ENCODE assay signal across 17 mouse cellular contexts in genomic region chr9:102735231-102735630, GRCm38 (mm10). TPM values are rescaled to one million over a fixed set of nuclear protein-coding genes. Genes with fewer than 3 reads are reported as not detected.
DNase-seq lines count a peak whose midpoint lies in the region; ATAC-seq and TF ChIP-seq lines count a peak whose summit lies in the region.
"Had no signal": no experiment of that assay in that cellular context is flagged by ENCODE, and none has a peak within 500 bp of the region (broad histone marks: within the 10 kb centered on the region; RNA-seq: fewer than 3 reads in every experiment).

No protein-coding gene starts in this region.

- H3K36me3 ChIP-seq in kidney, embryonic 15.5 days = peaks cover 40% of the 10 kb centered on the region
- H3K36me3 ChIP-seq in lung, postnatal 0 days (ENCODE audit: insufficient read depth, low read length) = peaks cover 26% of the 10 kb centered on the region

- no peak for DNase-seq in kidney, adult 9 months
- DNase-seq in lung, postnatal 0 days (ENCODE audit: low spot score) = no peak
- no peak for DNase-seq in lung, postnatal 14 days
- peak; percentile 24 to 54 for DNase-seq in kidney, postnatal 25 days
- no peak for DNase-seq in layer of hippocampus, postnatal 10 days (ENCODE audit: low spot score in 2 of 2)
- no peak for DNase-seq in ovary, postnatal 10 days (ENCODE audit: low spot score)
- DNase-seq: B cell, adult 2 months; cerebellum, postnatal 25 days; gastrocnemius, postnatal 36 days; heart, postnatal 36 days; thymus, postnatal 14 days had no signal

- H3K9ac ChIP-seq in kidney, embryonic 15.5 days = no peak overlapping the region
- H3K9ac ChIP-seq in lung, postnatal 0 days (replicated peaks; ENCODE audit: low read depth) = no peak overlapping the region
- H3K9ac ChIP-seq: liver, embryonic 14.5 days; neural tube, embryonic 13.5 days had no signal

- H3K27me3 ChIP-seq in kidney, embryonic 15.5 days = no peaks in the 10 kb centered on the region
- no peaks in the 10 kb centered on the region for H3K27me3 ChIP-seq in lung, postnatal 0 days (replicated peaks; ENCODE audit: insufficient read depth, low read length)
- H3K27me3 ChIP-seq: neural tube, embryonic 13.5 days; Patski had no signal

- no peaks in the 10 kb centered on the region for H3K9me3 ChIP-seq in kidney, embryonic 15.5 days (replicated peaks)
- no peaks in the 10 kb centered on the region for H3K9me3 ChIP-seq in lung, postnatal 0 days (ENCODE audit: low read length)
- H3K9me3 ChIP-seq: neural tube, embryonic 13.5 days had no signal

- 77% methylated on average over 3 of the region's 3 CpGs for WGBS in kidney, embryonic 15.5 days
- 85% methylated on average over 3 of the region's 3 CpGs for WGBS in lung, postnatal 0 days

- no peak for TF ChIP-seq CTCF in lung, postnatal 0 days (IDR thresholded peaks at IDR 0.05)

- no peak overlapping the region for H3K4me2 ChIP-seq in kidney, embryonic 15.5 days
- no peak overlapping the region for H3K4me2 ChIP-seq in lung, postnatal 0 days (replicated peaks; ENCODE audit: low read depth, low read length)
- H3K4me2 ChIP-seq: heart, embryonic 11.5 days; neural tube, embryonic 13.5 days had no signal

- peak overlapping the region; percentile 82 for H3K27ac ChIP-seq in kidney, embryonic 15.5 days
- peak overlapping the region; percentile 85 for H3K27ac ChIP-seq in lung, postnatal 0 days (ENCODE audit: low read length)
- H3K27ac ChIP-seq: liver, embryonic 14.5 days; neural tube, embryonic 13.5 days had no signal

- H3K4me3 ChIP-seq in kidney, embryonic 15.5 days (replicated peaks) = no peak overlapping the region
- no peak overlapping the region for H3K4me3 ChIP-seq in lung, postnatal 0 days (ENCODE audit: low read depth, low read length)
- H3K4me3 ChIP-seq: neural tube, embryonic 13.5 days had no signal

- TF ChIP-seq EP300 in lung, postnatal 0 days (IDR thresholded peaks at IDR 0.05) = no peak

- H3K4me1 ChIP-seq in kidney, embryonic 15.5 days = peaks cover 34% of the 10 kb centered on the region
- H3K4me1 ChIP-seq in lung, postnatal 0 days (ENCODE audit: insufficient read depth, low read depth, low read length) = peaks cover 27% of the 10 kb centered on the region

- no peak for ATAC-seq in kidney, embryonic 15.5 days (replicated peaks; ENCODE audit: low FRiP score)
- ATAC-seq in lung, postnatal 0 days = no peak

RNA-seq across cellular contexts. Expression of gene Amotl2, which starts 18.8 kb away (rescaled TPM):
- polyA plus RNA-seq in kidney, embryonic 15.5 days (2015; fragmentation: Nextera tagmentation; extraction: Ambion mirVana) = 43.3 and 45.1 TPM in 2 replicates
- polyA plus RNA-seq in lung, postnatal 0 days (2015; fragmentation: Nextera tagmentation; extraction: Ambion mirVana) = 50.3 and 56.3 TPM in 2 replicates
- total RNA-seq in layer of hippocampus, postnatal 10 days (2021) = 10 to 100 TPM; 18.3 to 20.7 TPM
- total RNA-seq: megakaryocyte-erythroid progenitor cell, adult 5-6 weeks had no signal

Comparison
In these comparisons a context has a peak if more than half of its experiments do, and no peak if none do; other contexts are left out.
1. DNase-seq: peak in kidney, postnatal 25 days (2 of 2); none in kidney, adult 9 months (single experiment), lung, postnatal 0 days (single experiment), lung, postnatal 14 days (single experiment), layer of hippocampus, postnatal 10 days (0 of 2) and ovary, postnatal 10 days (single experiment).